Mouse (Mus musculus): ENCODE results near the gene Hist2h3b. TPM values are rescaled to one million over a fixed set of nuclear protein-coding genes. Genes with fewer than 3 reads are reported as not detected.

Gene Hist2h3b
- polyA plus RNA-seq, 1 experiment from 2014 or later: 36.5 TPM

DNA sequence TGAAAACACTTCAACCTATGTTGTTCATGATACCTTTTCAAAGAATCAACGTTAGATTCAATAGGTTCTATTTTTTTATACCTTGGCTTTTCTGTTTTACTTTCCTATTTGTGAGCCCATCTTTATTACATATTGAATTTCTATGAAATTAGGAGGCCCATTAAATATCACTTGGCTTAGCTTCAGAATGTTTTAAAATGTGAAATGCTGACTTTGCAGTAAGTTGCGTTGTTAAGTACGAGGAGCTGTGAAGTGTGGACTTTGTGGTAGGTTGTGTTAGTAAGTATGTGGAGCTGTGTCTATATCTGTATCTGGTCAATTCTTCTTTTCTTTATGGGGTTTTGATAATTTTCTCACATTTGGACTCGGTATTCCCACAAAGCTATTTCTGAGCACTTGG, 29.9 kb downstream of the Hist2h3b start:
- DNase-seq (ENCODE audit: low spot score) (no peak), ATAC-seq (replicated peaks; ENCODE audit: low FRiP score, low read depth) (no peak)
- Histone ChIP-seq H3K36me3 (ENCODE audit: insufficient read depth, low read length) (no peaks in the 10 kb centered on the region), H3K27ac (no peak overlapping the region), H3K9ac (ENCODE audit: low read depth, low read length) (no peak overlapping the region), H3K9me3 (replicated peaks; ENCODE audit: low read length) (no peaks in the 10 kb centered on the region), H3K4me2 (ENCODE audit: low read length) (no peak overlapping the region), H3K27me3 (ENCODE audit: insufficient read depth, low read length) (no peaks in the 10 kb centered on the region), H3K4me3 (replicated peaks; ENCODE audit: low read depth, low read length) (no peak overlapping the region), H3K4me1 (replicated peaks; ENCODE audit: insufficient read depth, low read length) (no peaks in the 10 kb centered on the region)
- TF ChIP-seq CTCF (IDR thresholded peaks at IDR 0.05; ENCODE audit: low read depth): no peak
- 90% methylated on average over 4 of the region's 4 CpGs for WGBS

DNA sequence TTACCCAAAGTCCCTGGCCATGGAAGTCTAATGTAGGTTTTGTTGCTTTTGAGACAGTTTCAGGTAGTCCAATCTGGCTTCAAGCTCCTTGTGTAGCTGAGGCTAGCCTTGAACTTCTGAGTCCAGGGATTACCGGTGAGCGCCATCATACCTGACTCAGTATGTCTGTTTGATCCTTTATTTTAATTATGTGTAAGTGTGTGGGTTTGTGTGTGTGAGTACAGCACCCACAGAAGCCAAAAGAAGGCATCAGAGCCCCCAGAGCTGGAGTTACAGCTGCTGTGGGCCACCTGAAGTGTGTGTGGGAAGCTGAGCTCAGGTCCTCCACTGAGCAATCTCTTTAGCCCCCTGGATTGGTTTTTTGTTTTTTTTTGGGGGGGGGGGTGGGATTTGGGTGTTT, 31.1 kb downstream of the Hist2h3b start:
- DNase-seq (ENCODE audit: low spot score): no peak
- no peak for TF ChIP-seq CTCF (IDR thresholded peaks at IDR 0.05; ENCODE audit: low read depth)
- no peak overlapping the region for H3K27ac ChIP-seq
- H3K27me3 ChIP-seq (ENCODE audit: insufficient read depth, low read length): no peaks in the 10 kb centered on the region
- H3K4me3 ChIP-seq (replicated peaks; ENCODE audit: low read depth, low read length): no peak overlapping the region
- H3K36me3 ChIP-seq (ENCODE audit: insufficient read depth, low read length): no peaks in the 10 kb centered on the region
- no peaks in the 10 kb centered on the region for H3K9me3 ChIP-seq (replicated peaks; ENCODE audit: low read length)
- WGBS: 96% methylated on average over 2 of the region's 2 CpGs
- H3K4me1 ChIP-seq (replicated peaks; ENCODE audit: insufficient read depth, low read length): no peaks in the 10 kb centered on the region
- no peak overlapping the region for H3K4me2 ChIP-seq (ENCODE audit: low read length)
- no peak overlapping the region for H3K9ac ChIP-seq (ENCODE audit: low read depth, low read length)
- ATAC-seq (replicated peaks; ENCODE audit: low FRiP score, low read depth): no peak

DNA sequence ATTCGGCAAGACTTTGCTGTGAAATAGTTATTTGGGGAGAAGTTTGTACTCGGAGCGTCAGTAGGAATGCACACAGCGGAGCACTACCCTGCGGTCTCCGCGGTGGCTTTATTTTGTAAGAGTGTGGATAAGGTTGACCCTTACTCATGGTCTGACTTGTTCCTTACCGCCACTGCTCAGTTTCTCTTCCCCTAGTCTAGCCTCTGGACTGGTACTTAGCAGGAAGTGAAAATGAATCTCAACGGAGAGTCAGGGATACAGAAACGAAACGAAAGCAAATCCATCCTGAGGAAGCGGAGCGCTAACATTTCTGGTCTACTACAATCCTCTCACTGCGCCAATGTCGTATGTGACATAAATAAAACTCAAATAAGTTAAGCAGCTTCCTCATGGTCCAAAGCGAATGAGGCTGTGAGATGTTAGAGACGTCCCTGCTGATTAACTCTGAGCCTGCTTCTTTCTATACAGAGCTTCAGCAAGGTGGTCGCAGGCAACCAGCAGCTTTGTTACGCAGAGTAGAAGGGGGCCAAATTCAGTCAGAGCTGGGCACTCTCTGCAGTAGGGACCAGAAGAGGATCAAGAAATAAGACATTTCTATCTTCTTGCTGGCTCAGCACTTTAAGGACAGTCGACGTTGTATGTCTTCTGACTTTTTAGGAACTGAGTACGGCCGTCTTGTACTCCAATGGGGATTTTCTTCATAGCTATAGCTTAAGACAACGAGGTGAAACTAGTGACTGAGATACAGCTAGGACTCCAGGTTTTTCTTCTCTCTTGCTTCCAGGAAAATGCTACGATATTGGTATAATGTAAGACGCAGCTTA, 32.5 kb downstream of the Hist2h3b start:
- Histone ChIP-seq H3K36me3 (ENCODE audit: insufficient read depth, low read length) (no peaks in the 10 kb centered on the region), H3K27me3 (ENCODE audit: insufficient read depth, low read length) (no peaks in the 10 kb centered on the region), H3K9ac (ENCODE audit: low read depth, low read length) (no peak overlapping the region), H3K9me3 (replicated peaks; ENCODE audit: low read length) (no peaks in the 10 kb centered on the region), H3K27ac (no peak overlapping the region), H3K4me3 (replicated peaks; ENCODE audit: low read depth, low read length) (peak overlapping the region; percentile 14; the same call in 1 of the 2 replicates), H3K4me1 (replicated peaks; ENCODE audit: insufficient read depth, low read length) (no peaks in the 10 kb centered on the region), H3K4me2 (ENCODE audit: low read length) (peak overlapping the region; percentile 44)
- no peak for TF ChIP-seq CTCF (IDR thresholded peaks at IDR 0.05; ENCODE audit: low read depth)
- ATAC-seq (replicated peaks; ENCODE audit: low FRiP score, low read depth) (no peak), DNase-seq (ENCODE audit: low spot score) (no peak)
- WGBS: 69% methylated on average over 26 of the region's 26 CpGs

DNA sequence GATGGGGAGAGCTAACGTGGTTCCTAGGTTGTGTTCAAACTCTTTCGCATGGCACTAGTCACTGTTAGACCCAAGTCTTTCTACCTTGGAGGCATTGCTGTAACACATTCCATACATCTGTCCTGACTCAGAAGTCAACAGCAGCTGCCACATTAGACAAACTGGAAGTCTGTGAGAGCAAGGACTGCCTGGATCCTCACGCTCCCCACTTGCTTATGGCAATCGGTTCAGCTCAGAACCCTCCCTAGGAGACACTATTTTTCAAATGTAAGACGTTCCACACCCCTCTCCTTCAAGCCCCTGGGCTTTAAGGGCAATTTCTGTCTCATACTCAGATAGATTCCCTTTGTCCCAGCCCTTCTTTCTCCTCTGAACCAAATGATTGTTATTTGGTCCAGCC, 33.6 kb downstream of the Hist2h3b start:
- H3K27ac ChIP-seq: no peak overlapping the region
- no peak for TF ChIP-seq CTCF (IDR thresholded peaks at IDR 0.05; ENCODE audit: low read depth)
- H3K27me3 ChIP-seq (ENCODE audit: insufficient read depth, low read length): no peaks in the 10 kb centered on the region
- ATAC-seq (replicated peaks; ENCODE audit: low FRiP score, low read depth) (no peak), DNase-seq (ENCODE audit: low spot score) (no peak)
- no peaks in the 10 kb centered on the region for H3K4me1 ChIP-seq (replicated peaks; ENCODE audit: insufficient read depth, low read length)
- H3K4me3 ChIP-seq (replicated peaks; ENCODE audit: low read depth, low read length): no peak overlapping the region
- H3K36me3 ChIP-seq (ENCODE audit: insufficient read depth, low read length): no peaks in the 10 kb centered on the region
- no peak overlapping the region for H3K4me2 ChIP-seq (ENCODE audit: low read length)
- no peak overlapping the region for H3K9ac ChIP-seq (ENCODE audit: low read depth, low read length)
- 83% methylated on average over 5 of the region's 5 CpGs for WGBS
- no peaks in the 10 kb centered on the region for H3K9me3 ChIP-seq (replicated peaks; ENCODE audit: low read length)

DNA sequence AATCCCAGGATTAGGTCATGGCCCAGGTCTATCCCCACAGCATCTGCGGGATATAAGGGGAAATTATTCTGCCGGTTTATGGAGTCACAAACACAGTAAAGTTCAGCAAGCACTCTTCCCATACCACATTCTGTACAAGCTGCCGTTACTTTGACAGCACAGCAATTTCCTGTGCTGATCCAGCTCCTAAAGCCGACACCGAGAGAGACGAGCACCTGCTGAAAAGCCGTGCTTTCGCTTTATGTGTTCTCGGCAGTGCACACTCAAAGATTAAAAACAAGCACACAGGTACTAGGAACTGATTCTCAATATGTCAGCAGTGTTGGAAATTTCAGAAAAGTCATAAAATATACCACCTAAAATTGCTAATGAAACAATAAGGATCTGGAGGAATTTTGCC, 38.1 kb downstream of the Hist2h3b start:
- ATAC-seq (replicated peaks; ENCODE audit: low FRiP score, low read depth) (no peak), DNase-seq (ENCODE audit: low spot score) (no peak)
- H3K4me1 ChIP-seq (replicated peaks; ENCODE audit: insufficient read depth, low read length): no peaks in the 10 kb centered on the region
- H3K27me3 ChIP-seq (ENCODE audit: insufficient read depth, low read length): no peaks in the 10 kb centered on the region
- no peaks in the 10 kb centered on the region for H3K36me3 ChIP-seq (ENCODE audit: insufficient read depth, low read length)
- WGBS: 46% methylated on average over 9 of the region's 9 CpGs
- no peaks in the 10 kb centered on the region for H3K9me3 ChIP-seq (replicated peaks; ENCODE audit: low read length)
- no peak overlapping the region for H3K4me2 ChIP-seq (ENCODE audit: low read length)
- H3K27ac ChIP-seq: no peak overlapping the region
- no peak for TF ChIP-seq CTCF (IDR thresholded peaks at IDR 0.05; ENCODE audit: low read depth)
- no peak overlapping the region for H3K4me3 ChIP-seq (replicated peaks; ENCODE audit: low read depth, low read length)
- no peak overlapping the region for H3K9ac ChIP-seq (ENCODE audit: low read depth, low read length)

DNA sequence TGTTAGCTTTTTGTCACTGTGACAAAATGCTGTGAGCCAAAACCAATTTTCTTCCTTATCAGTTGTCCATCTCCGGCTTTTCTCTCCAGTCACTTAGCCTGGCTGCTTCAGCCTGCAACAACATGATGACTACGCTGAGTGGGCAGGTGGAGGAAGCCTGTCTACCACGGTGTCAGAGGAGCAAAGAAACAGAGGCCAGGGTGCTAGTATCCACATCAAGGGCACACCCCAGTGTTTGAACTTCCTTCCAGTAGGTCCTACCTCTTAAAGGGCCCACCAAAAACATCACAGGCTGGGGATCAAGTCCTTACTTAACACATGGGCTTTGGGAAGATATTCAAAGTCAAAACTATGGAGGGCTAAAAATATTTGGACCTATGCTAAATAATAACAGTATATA, 41.0 kb downstream of the Hist2h3b start:
- H3K4me2 ChIP-seq (ENCODE audit: low read length): no peak overlapping the region
- H3K27me3 ChIP-seq (ENCODE audit: insufficient read depth, low read length): no peaks in the 10 kb centered on the region
- no peak overlapping the region for H3K4me3 ChIP-seq (replicated peaks; ENCODE audit: low read depth, low read length)
- ATAC-seq (replicated peaks; ENCODE audit: low FRiP score, low read depth) (no peak), DNase-seq (ENCODE audit: low spot score) (no peak)
- no peaks in the 10 kb centered on the region for H3K9me3 ChIP-seq (replicated peaks; ENCODE audit: low read length)
- 47% methylated on average over 3 of the region's 3 CpGs for WGBS
- H3K36me3 ChIP-seq (ENCODE audit: insufficient read depth, low read length): no peaks in the 10 kb centered on the region
- no peaks in the 10 kb centered on the region for H3K4me1 ChIP-seq (replicated peaks; ENCODE audit: insufficient read depth, low read length)
- TF ChIP-seq CTCF (IDR thresholded peaks at IDR 0.05; ENCODE audit: low read depth): no peak
- no peak overlapping the region for H3K27ac ChIP-seq
- H3K9ac ChIP-seq (ENCODE audit: low read depth, low read length): no peak overlapping the region

All from kidney, postnatal 0 days (tissue).